ENCODE assay signal across 9 mouse cellular contexts in the genomic region with DNA sequence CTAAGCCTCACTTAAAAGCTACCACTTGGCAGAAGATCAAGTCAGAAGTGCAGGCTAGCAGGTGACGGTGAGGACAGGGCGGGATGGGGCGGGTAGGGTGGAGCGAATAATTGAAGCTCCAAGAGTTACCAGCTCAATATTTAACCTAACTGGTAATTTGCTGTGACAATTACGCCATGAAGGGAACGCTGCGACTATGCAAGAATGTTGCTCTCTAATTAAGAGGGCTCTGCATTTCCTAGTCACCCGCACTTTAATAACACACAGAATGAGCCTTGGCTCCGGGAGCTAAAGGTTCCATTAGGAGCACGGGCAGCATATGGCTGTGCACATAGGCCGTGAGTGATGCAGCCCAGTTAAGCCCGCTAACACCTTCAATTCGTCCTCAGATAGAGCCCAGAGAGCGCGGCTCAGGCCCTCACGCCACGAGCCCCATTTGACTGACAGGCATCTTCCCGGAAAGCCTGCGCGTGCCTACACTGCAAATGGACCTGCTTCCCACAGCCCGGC. TPM values are rescaled to one million over a fixed set of nuclear protein-coding genes. Genes with fewer than 3 reads are reported as not detected.
DNase-seq lines count a peak whose midpoint lies in the region; ATAC-seq lines count a peak whose summit lies in the region.
"Had no signal": no experiment of that assay in that cellular context is flagged by ENCODE, and none has a peak within 500 bp of the region (broad histone marks: within the 10 kb centered on the region; RNA-seq: fewer than 3 reads in every experiment).

No protein-coding gene starts in this region.

- H3K4me1 ChIP-seq in embryonic facial prominence, embryonic 14.5 days (ENCODE audit: control insufficient read depth, insufficient read depth, low read length) = peaks cover 23% of the 10 kb centered on the region
- peaks cover 23% of the 10 kb centered on the region for H3K4me1 ChIP-seq in embryonic facial prominence, embryonic 10.5 days
- peaks cover 23% of the 10 kb centered on the region for H3K4me1 ChIP-seq in limb, embryonic 13.5 days
- peaks cover 20% of the 10 kb centered on the region; the same call in 1 of the 2 replicates for H3K4me1 ChIP-seq in limb, embryonic 10.5 days
- peaks cover 52% of the 10 kb centered on the region for H3K4me1 ChIP-seq in neural tube, embryonic 15.5 days

- no peak overlapping the region for H3K27ac ChIP-seq in embryonic facial prominence, embryonic 14.5 days (replicated peaks; ENCODE audit: low read depth, low read length)
- H3K27ac ChIP-seq in embryonic facial prominence, embryonic 10.5 days (replicated peaks) = no peak overlapping the region
- H3K27ac ChIP-seq in limb, embryonic 13.5 days = no peak overlapping the region
- no peak overlapping the region for H3K27ac ChIP-seq in limb, embryonic 10.5 days
- H3K27ac ChIP-seq in neural tube, embryonic 15.5 days (replicated peaks) = peak overlapping the region; percentile 76
- H3K27ac ChIP-seq: liver, embryonic 14.5 days had no signal

- no peaks in the 10 kb centered on the region for H3K36me3 ChIP-seq in embryonic facial prominence, embryonic 14.5 days (ENCODE audit: control insufficient read depth, insufficient read depth, low read length)
- peaks cover under 1% of the 10 kb centered on the region; the same call in 1 of the 2 replicates for H3K36me3 ChIP-seq in embryonic facial prominence, embryonic 10.5 days (replicated peaks)
- no peaks in the 10 kb centered on the region for H3K36me3 ChIP-seq in limb, embryonic 13.5 days
- H3K36me3 ChIP-seq in limb, embryonic 10.5 days = peaks cover 1% of the 10 kb centered on the region; the same call in 1 of the 2 replicates
- H3K36me3 ChIP-seq in neural tube, embryonic 15.5 days = no peaks in the 10 kb centered on the region

- H3K27me3 ChIP-seq in embryonic facial prominence, embryonic 14.5 days (replicated peaks; ENCODE audit: control insufficient read depth, insufficient read depth, low read length) = peaks cover 22% of the 10 kb centered on the region; the same call in 1 of the 2 replicates
- peaks cover 34% of the 10 kb centered on the region for H3K27me3 ChIP-seq in embryonic facial prominence, embryonic 10.5 days (replicated peaks; ENCODE audit: low read depth, poor library complexity, severe bottlenecking)
- H3K27me3 ChIP-seq in limb, embryonic 13.5 days = peaks cover 33% of the 10 kb centered on the region
- peaks cover 39% of the 10 kb centered on the region for H3K27me3 ChIP-seq in limb, embryonic 10.5 days (ENCODE audit: low read depth, poor library complexity, severe bottlenecking)
- H3K27me3 ChIP-seq in neural tube, embryonic 15.5 days (replicated peaks) = peaks cover 3% of the 10 kb centered on the region; the same call in 1 of the 2 replicates

- no peak overlapping the region for H3K4me2 ChIP-seq in embryonic facial prominence, embryonic 14.5 days (ENCODE audit: low read depth, low read length)
- peak overlapping the region; percentile 12; the same call in 1 of the 2 replicates for H3K4me2 ChIP-seq in limb, embryonic 13.5 days (replicated peaks)
- H3K4me2 ChIP-seq in neural tube, embryonic 15.5 days = peak overlapping the region; percentile 25; the same call in 1 of the 2 replicates

- H3K4me3 ChIP-seq in embryonic facial prominence, embryonic 14.5 days (ENCODE audit: low read depth, low read length) = no peak overlapping the region
- H3K4me3 ChIP-seq in embryonic facial prominence, embryonic 10.5 days = no peak overlapping the region
- H3K4me3 ChIP-seq in limb, embryonic 13.5 days = no peak overlapping the region
- H3K4me3 ChIP-seq in limb, embryonic 10.5 days = no peak overlapping the region
- H3K4me3 ChIP-seq in neural tube, embryonic 15.5 days (replicated peaks) = no peak overlapping the region

- H3K9me3 ChIP-seq in embryonic facial prominence, embryonic 14.5 days (ENCODE audit: control insufficient read depth, low read length) = no peaks in the 10 kb centered on the region
- H3K9me3 ChIP-seq in embryonic facial prominence, embryonic 10.5 days = no peaks in the 10 kb centered on the region
- no peaks in the 10 kb centered on the region for H3K9me3 ChIP-seq in limb, embryonic 13.5 days
- no peaks in the 10 kb centered on the region for H3K9me3 ChIP-seq in limb, embryonic 10.5 days (replicated peaks)
- H3K9me3 ChIP-seq in neural tube, embryonic 15.5 days (replicated peaks) = no peaks in the 10 kb centered on the region

- DNase-seq in embryonic facial prominence, embryonic 14.5 days (ENCODE audit: low spot score) = peak; percentile 50
- DNase-seq in embryonic facial prominence, embryonic 10.5 days (ENCODE audit: low spot score) = no peak
- DNase-seq in limb, embryonic 10.5 days (ENCODE audit: low spot score) = no peak
- peak; percentile 64 to 69 for DNase-seq in kidney, adult 8-10 months
- DNase-seq in right cerebral cortex, postnatal 14 days = no peak
- no peak for DNase-seq in layer of hippocampus, adult 18-20 months (ENCODE audit: low spot score in 2 of 2)

- H3K9ac ChIP-seq in embryonic facial prominence, embryonic 14.5 days (ENCODE audit: low read depth, low read length) = no peak overlapping the region
- no peak overlapping the region for H3K9ac ChIP-seq in limb, embryonic 13.5 days
- H3K9ac ChIP-seq in neural tube, embryonic 15.5 days (replicated peaks) = 0 out of 2 replicates have a peak overlapping the region, but pooled peaks have one; percentile 10
- H3K9ac ChIP-seq: liver, embryonic 14.5 days had no signal

- no peak; the same call in 1 of the 2 replicates for ATAC-seq in embryonic facial prominence, embryonic 14.5 days (ENCODE audit: low read depth)
- ATAC-seq in limb, embryonic 13.5 days (ENCODE audit: low FRiP score, low read depth) = no peak
- no peak for ATAC-seq in neural tube, embryonic 15.5 days (ENCODE audit: low FRiP score)

- 49% methylated on average over 21 of the region's 21 CpGs for WGBS in embryonic facial prominence, embryonic 14.5 days
- 59% methylated on average over 21 of the region's 21 CpGs for WGBS in embryonic facial prominence, embryonic 10.5 days
- WGBS in limb, embryonic 13.5 days = 29% methylated on average over 21 of the region's 21 CpGs
- WGBS in limb, embryonic 10.5 days = 43% methylated on average over 21 of the region's 21 CpGs
- 32% methylated on average over 21 of the region's 21 CpGs for WGBS in neural tube, embryonic 15.5 days

RNA-seq across cellular contexts. Expression of a gene that starts 54.2 kb away (rescaled TPM):
- 85.0 and 85.8 TPM in 2 replicates for polyA plus RNA-seq in embryonic facial prominence, embryonic 14.5 days (2014; fragmentation: Nextera tagmentation; extraction: Ambion mirVana)
- polyA plus RNA-seq in embryonic facial prominence, embryonic 10.5 days (2016; fragmentation: Nextera tagmentation; extraction: Ambion mirVana) = 192 and 201 TPM in 2 replicates
- 119 and 130 TPM in 2 replicates for polyA plus RNA-seq in limb, embryonic 13.5 days (2015; fragmentation: Nextera tagmentation; extraction: Ambion mirVana)
- 178 and 185 TPM in 2 replicates for polyA plus RNA-seq in limb, embryonic 10.5 days (2016; fragmentation: Nextera tagmentation; extraction: Ambion mirVana)
- polyA plus RNA-seq in neural tube, embryonic 15.5 days (2015; fragmentation: Nextera tagmentation; extraction: Ambion mirVana) = 51.3 and 71.1 TPM in 2 replicates
- 10 to 100 TPM; 63.7 to 68.1 TPM for total RNA-seq in layer of hippocampus, adult 18-20 months (2021)

RNA-seq across cellular contexts. Expression of a gene that starts 54.3 kb away (rescaled TPM):
- polyA plus RNA-seq in embryonic facial prominence, embryonic 14.5 days (2014; fragmentation: Nextera tagmentation; extraction: Ambion mirVana) = 7.8 and 10.2 TPM in 2 replicates
- polyA plus RNA-seq in embryonic facial prominence, embryonic 10.5 days (2016; fragmentation: Nextera tagmentation; extraction: Ambion mirVana) = 18.2 TPM in 2 replicates
- polyA plus RNA-seq in limb, embryonic 13.5 days (2015; fragmentation: Nextera tagmentation; extraction: Ambion mirVana) = 16.9 and 20.1 TPM in 2 replicates
- 15.0 and 17.1 TPM in 2 replicates for polyA plus RNA-seq in limb, embryonic 10.5 days (2016; fragmentation: Nextera tagmentation; extraction: Ambion mirVana)
- 14.6 and 18.7 TPM in 2 replicates for polyA plus RNA-seq in neural tube, embryonic 15.5 days (2015; fragmentation: Nextera tagmentation; extraction: Ambion mirVana)
- total RNA-seq in layer of hippocampus, adult 18-20 months (2021) = 10 to 100 TPM; 14.9 to 16.8 TPM

Comparison
In these comparisons a context has a peak if more than half of its experiments do, and no peak if none do; other contexts are left out.
1. DNase-seq: peak in embryonic facial prominence, embryonic 14.5 days (single experiment) and kidney, adult 8-10 months (2 of 2); none in embryonic facial prominence, embryonic 10.5 days (single experiment), limb, embryonic 10.5 days (single experiment), right cerebral cortex, postnatal 14 days (single experiment) and layer of hippocampus, adult 18-20 months (0 of 2).